Mouse (Mus musculus) CH12.LX (cell line): ENCODE data around the gene Cebpa. TPM values are rescaled to one million over a fixed set of nuclear protein-coding genes. Genes with fewer than 3 reads are reported as not detected.

Source experiments
- DNase-seq: peaks from one replicate; pipeline ENCODE4 v3.0.0-alpha.2; 2013; ENCODE audit errors: extremely low read depth
- H3K27ac ChIP-seq: 2 replicates; pipeline ENCODE4 v1.5.1; 2012; ENCODE audit warnings: low read depth, mild to moderate bottlenecking, control low read depth, moderate library complexity; ENCODE audit not compliant: insufficient read depth
- H3K27me3 ChIP-seq: replicated peaks from 2 replicates; pipeline ENCODE3; 2012; ENCODE audit warnings: inconsistent platforms
- H3K36me3 ChIP-seq, 2 experiments: replicated peaks in 1 of 2; 2 replicates each; pipeline versions ENCODE3 to v1.6.1; 2012; ENCODE audit warnings: inconsistent platforms in 1 of 2, low read length in 1 of 2, mild to moderate bottlenecking in 1 of 2, mixed read lengths in 1 of 2, moderate library complexity in 1 of 2; ENCODE audit not compliant: control insufficient read depth in 1 of 2, insufficient read depth in 1 of 2
- H3K4me1 ChIP-seq, 2 experiments: 2 replicates each; pipeline ENCODE4 v1.6.1; 2012; ENCODE audit warnings: inconsistent platforms in 1 of 2, moderate library complexity in 1 of 2; ENCODE audit not compliant: insufficient read depth in 2 of 2, control insufficient read depth in 1 of 2
- H3K4me2 ChIP-seq: 2 replicates; pipeline ENCODE4 v1.6.1; 2012; ENCODE audit warnings: low read depth, mild to moderate bottlenecking, control low read depth; ENCODE audit not compliant: poor library complexity, insufficient read depth, severe bottlenecking
- H3K4me3 ChIP-seq, 3 experiments: fragments of 150-350 bp in 1 of 3; sonication (generic) in 1 of 3; replicated peaks in 1 of 3; 2 replicates each; pipeline versions ENCODE3 to v1.5.1; 2011 to 2012; ENCODE audit warnings: low read depth in 2 of 3, low read length in 2 of 3, mild to moderate bottlenecking in 2 of 3, moderate library complexity in 2 of 3, control low read depth in 1 of 3, improper control_type of control experiment in 1 of 3, inconsistent platforms in 1 of 3, mixed read lengths in 1 of 3; ENCODE audit not compliant: poor library complexity in 1 of 3
- H3K79me2 ChIP-seq: replicated peaks from 2 replicates; pipeline ENCODE4 v1.6.1; 2012; ENCODE audit warnings: mild to moderate bottlenecking, moderate library complexity; ENCODE audit not compliant: control insufficient read depth, poor library complexity, insufficient read depth, severe bottlenecking; ENCODE audit errors: extremely low read depth
- H3K9ac ChIP-seq: 2 replicates; pipeline ENCODE4 v1.6.1; 2012; ENCODE audit warnings: low read depth, mild to moderate bottlenecking, control low read depth, moderate library complexity; ENCODE audit not compliant: insufficient read depth
- H3K9me3 ChIP-seq: replicated peaks from 2 replicates; pipeline ENCODE3; 2012; ENCODE audit warnings: low read length, inconsistent platforms, mixed read lengths
- BHLHE40 ChIP-seq: IDR thresholded peaks from 2 replicates; pipeline ENCODE4 v1.6.1; 2011; ENCODE audit warnings: mild to moderate bottlenecking, low read depth, low read length, improper control_type of control experiment
- CHD1 ChIP-seq: IDR thresholded peaks from 2 replicates; pipeline ENCODE4 v1.6.1; 2012; ENCODE audit warnings: low read depth, low read length, improper control_type of control experiment, inconsistent platforms
- CHD2 ChIP-seq: IDR thresholded peaks from 2 replicates; pipeline ENCODE4 v1.6.1; 2011; ENCODE audit warnings: low read length, improper control_type of control experiment
- CTCF ChIP-seq, 2 experiments: IDR thresholded peaks in 1 of 2; conservative IDR thresholded peaks in 1 of 2; 2 replicates each; pipeline ENCODE4 v1.5.1; 2011 to 2012; ENCODE audit warnings: low read depth in 2 of 2, low read length in 2 of 2, improper control_type of control experiment in 1 of 2, inconsistent platforms in 1 of 2, mild to moderate bottlenecking in 1 of 2, moderate library complexity in 1 of 2
- E2F4 ChIP-seq: IDR thresholded peaks from 2 replicates; pipeline ENCODE4 v1.6.1; 2011; ENCODE audit warnings: low read depth, low read length, improper control_type of control experiment; ENCODE audit not compliant: insufficient replicate concordance
- ELF1 ChIP-seq: IDR thresholded peaks from 2 replicates; pipeline ENCODE4 v1.6.1; 2014; ENCODE audit warnings: low read depth, mild to moderate bottlenecking, inconsistent platforms, low read length, improper control_type of control experiment
- EP300 ChIP-seq: IDR thresholded peaks from 2 replicates; pipeline ENCODE4 v1.6.1; 2011; ENCODE audit warnings: low read length, improper control_type of control experiment
- ETS1 ChIP-seq: conservative IDR thresholded peaks from 2 replicates; pipeline ENCODE4 v1.6.1; 2012; ENCODE audit warnings: low read depth, mild to moderate bottlenecking, inconsistent platforms, low read length, improper control_type of control experiment, moderate library complexity
- HCFC1 ChIP-seq: IDR thresholded peaks from 2 replicates; pipeline ENCODE4 v1.6.1; 2012; ENCODE audit warnings: low read depth, mild to moderate bottlenecking, inconsistent platforms, low read length, improper control_type of control experiment
- JUN ChIP-seq: IDR thresholded peaks from 2 replicates; pipeline ENCODE4 v1.6.1; 2011; ENCODE audit warnings: low read depth, mild to moderate bottlenecking, low read length, improper control_type of control experiment, moderate library complexity; ENCODE audit not compliant: insufficient read depth
- JUND ChIP-seq: conservative IDR thresholded peaks from 2 replicates; pipeline ENCODE4 v1.6.1; 2011; ENCODE audit warnings: low read depth, low read length, improper control_type of control experiment
- MAFK ChIP-seq: IDR thresholded peaks from 2 replicates; pipeline ENCODE4 v1.6.1; 2011; ENCODE audit warnings: low read length, improper control_type of control experiment; ENCODE audit not compliant: insufficient replicate concordance
- MAX ChIP-seq: IDR thresholded peaks from 2 replicates; pipeline ENCODE4 v1.6.1; 2011; ENCODE audit warnings: low read length, improper control_type of control experiment
- MAZ ChIP-seq: IDR thresholded peaks from 2 replicates; pipeline ENCODE4 v1.6.1; 2012; ENCODE audit warnings: low read depth, mild to moderate bottlenecking, inconsistent platforms, low read length, improper control_type of control experiment, moderate library complexity
- MEF2A ChIP-seq: IDR thresholded peaks from 2 replicates; pipeline ENCODE4 v1.6.1; 2014; ENCODE audit warnings: low read depth, mild to moderate bottlenecking, inconsistent platforms, low read length, improper control_type of control experiment, borderline replicate concordance
- MXI1 ChIP-seq: IDR thresholded peaks from 2 replicates; pipeline ENCODE4 v1.6.1; 2011; ENCODE audit warnings: mild to moderate bottlenecking, low read depth, low read length, improper control_type of control experiment
- NRF1 ChIP-seq: IDR thresholded peaks from 2 replicates; pipeline ENCODE4 v1.6.1; 2014; ENCODE audit warnings: low read depth, mild to moderate bottlenecking, inconsistent platforms, low read length, improper control_type of control experiment, moderate library complexity
- RAD21 ChIP-seq: IDR thresholded peaks from 2 replicates; pipeline ENCODE4 v1.6.1; 2011; ENCODE audit warnings: low read depth, mild to moderate bottlenecking, low read length, improper control_type of control experiment, moderate library complexity
- SIN3A ChIP-seq: IDR thresholded peaks from 2 replicates; pipeline ENCODE4 v1.6.1; 2012; ENCODE audit warnings: low read length, improper control_type of control experiment, inconsistent platforms
- SMC3 ChIP-seq: IDR thresholded peaks from 2 replicates; pipeline ENCODE4 v1.6.1; 2011; ENCODE audit warnings: low read depth, low read length, improper control_type of control experiment
- USF2 ChIP-seq: conservative IDR thresholded peaks from 2 replicates; pipeline ENCODE4 v1.6.1; 2011; ENCODE audit warnings: low read depth, low read length, improper control_type of control experiment
- ZC3H11A ChIP-seq: IDR thresholded peaks from 2 replicates; pipeline ENCODE4 v1.6.1; 2012; ENCODE audit warnings: low read depth, mild to moderate bottlenecking, inconsistent platforms, low read length, improper control_type of control experiment
- ZKSCAN1 ChIP-seq: IDR thresholded peaks from 2 replicates; pipeline ENCODE4 v1.6.1; 2012; ENCODE audit warnings: low read depth, inconsistent platforms, low read length, improper control_type of control experiment, borderline replicate concordance
- ZMIZ1 ChIP-seq: IDR thresholded peaks from 2 replicates; pipeline ENCODE4 v1.6.1; 2012; ENCODE audit warnings: low read depth, mild to moderate bottlenecking, inconsistent platforms, low read length, improper control_type of control experiment
- dilution Hi-C: fragments of 300-500 bp; cut with MboI; formaldehyde crosslinking; loops from 2 replicates; pipeline ENCODE4 v1.14.3; 2020; ENCODE audit warnings: low sequenced_read_pairs; ENCODE audit not compliant: extremely low pct_unique_long_range_greater_than_20kb, extremely low pct_ligation_motif_present
- in situ Hi-C: fragments of 300-500 bp; cut with MboI; formaldehyde crosslinking; loops from 3 replicates; pipeline ENCODE4 v1.14.3; 2019; ENCODE audit warnings: low sequenced_read_pairs, low pct_ligation_motif_present, low pct_unique_long_range_greater_than_20kb, mixed read lengths
- polyA plus RNA-seq: library from polyadenylated mRNA; unstranded; fragments of >175 nt; gene quantifications from 2 replicates; pipeline ENCODE4 v1.2.1, GENCODE M21; 2012; ENCODE audit warnings: low read depth; ENCODE audit not compliant: insufficient read length
- total RNA-seq, 2 experiments: library from RNA; depleted of rRNA; stranded (reverse); fragments of 300-350 nt in 1 of 2; fragments of >200 nt in 1 of 2; gene quantifications; 2 replicates each; pipeline ENCODE4 v1.2.3; 2012 to 2014

Gene Cebpa
- total RNA-seq (2012; rRNA removed) (not detected in 2 replicates), total RNA-seq (2014; rRNA removed) (not detected in 2 replicates), polyA plus RNA-seq (not detected in 2 replicates)

DNA sequence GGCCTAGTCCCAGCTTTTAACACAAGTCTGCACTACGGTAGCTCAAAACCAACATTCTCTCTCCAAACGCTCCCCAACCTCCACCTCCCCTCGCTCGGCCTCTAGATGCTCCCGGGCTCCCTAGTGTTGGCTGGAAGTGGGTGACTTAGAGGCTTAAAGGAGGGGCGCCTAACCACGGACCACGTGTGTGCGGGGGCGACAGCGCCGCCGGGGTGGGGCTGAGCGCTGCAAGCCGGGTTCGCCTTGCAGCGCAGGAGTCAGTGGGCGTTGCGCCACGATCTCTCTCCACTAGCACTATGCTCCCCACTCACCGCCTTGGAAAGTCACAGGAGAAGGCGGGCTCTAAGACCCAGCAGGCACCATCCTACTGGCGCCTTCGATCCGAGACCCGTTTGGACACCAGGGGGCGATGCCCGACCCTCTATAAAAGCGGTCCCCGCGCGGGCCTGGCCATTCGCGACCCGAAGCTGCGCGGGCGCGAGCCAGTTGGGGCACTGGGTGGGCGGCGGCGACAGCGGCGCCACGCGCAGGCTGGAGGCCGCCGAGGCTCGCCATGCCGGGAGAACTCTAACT lies at the start of gene Cebpa:
TSS of gene Cebpa (plus strand) at position 453 of the 573 bp plus-strand sequence.
- Histone ChIP-seq H3K36me3 (no peaks in the 10 kb centered on the region), H3K4me1 (no peaks in the 10 kb centered on the region), H3K4me2 (no peak within 1 kb of the TSS), H3K4me3 (no peak within 1 kb of the TSS), H3K27ac (no peak within 1 kb of the TSS), H3K9me3 (peaks cover 24% of the 10 kb centered on the region), H3K27me3 (no peaks in the 10 kb centered on the region), H3K79me2 (no peaks in the 10 kb centered on the region), H3K9ac (no peak within 1 kb of the TSS)
- no peak for DNase-seq
- in situ Hi-C loops (no loop called here), dilution Hi-C loops (no loop called here)
- TF ChIP-seq EP300 = no peak
- no peak for TF ChIP-seq BHLHE40
- TF ChIP-seq JUND = no peak
- no peak for TF ChIP-seq HCFC1
- no peak for TF ChIP-seq JUN
- TF ChIP-seq MAX = no peak
- TF ChIP-seq CHD1 = no peak
- no peak for TF ChIP-seq CHD2
- TF ChIP-seq CTCF (conservative IDR thresholded peaks at IDR 0.05 in 1 of 2, IDR thresholded peaks at IDR 0.05 in 1 of 2; ENCODE audit: low read depth in 2 of 2, low read length in 2 of 2) = no peak
- no peak for TF ChIP-seq SIN3A
- TF ChIP-seq MEF2A = no peak
- no peak for TF ChIP-seq SMC3
- no peak for TF ChIP-seq USF2
- no peak for TF ChIP-seq ETS1

DNA sequence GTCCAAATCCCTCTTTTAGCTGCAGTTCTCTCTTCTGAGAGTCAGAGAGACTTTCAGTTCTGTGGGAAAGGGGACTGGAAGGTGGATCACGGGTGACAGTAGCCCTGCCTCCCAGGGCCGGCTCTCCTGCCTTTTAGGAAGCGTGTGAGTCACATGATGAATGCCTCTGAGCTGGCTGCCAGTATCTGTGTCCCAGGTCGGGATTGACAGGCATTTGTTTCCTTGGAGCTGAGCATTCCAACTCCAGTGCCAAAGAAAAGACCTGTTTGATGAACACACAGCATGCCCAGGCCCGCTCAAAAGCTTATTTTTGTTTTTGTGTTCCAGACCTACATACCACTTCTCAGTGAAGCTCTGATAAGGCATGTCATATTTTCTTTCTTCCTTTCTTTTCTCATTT lies 42.4 kb upstream of the Cebpa start:
- dilution Hi-C loops (no loop called here), in situ Hi-C loops (no loop called here)
- H3K4me1 ChIP-seq = no peaks in the 10 kb centered on the region
- no peaks in the 10 kb centered on the region for H3K79me2 ChIP-seq
- no peaks in the 10 kb centered on the region for H3K36me3 ChIP-seq
- TF ChIP-seq ELF1 (no peak), ZKSCAN1 (no peak), NRF1 (no peak), E2F4 (no peak), USF2 (no peak), ZC3H11A (no peak), MAFK (no peak), RAD21 (no peak), SIN3A (no peak), MXI1 (no peak), ZMIZ1 (no peak), CTCF (conservative IDR thresholded peaks at IDR 0.05 in 1 of 2, IDR thresholded peaks at IDR 0.05 in 1 of 2; ENCODE audit: low read depth in 2 of 2, low read length in 2 of 2) (no peak), JUN (no peak), MAZ (no peak)
- DNase-seq = no peak
- no peaks in the 10 kb centered on the region for H3K9me3 ChIP-seq
- H3K4me2 ChIP-seq = no peak overlapping the region
- H3K9ac ChIP-seq = no peak overlapping the region
- H3K27ac ChIP-seq = no peak overlapping the region
- no peaks in the 10 kb centered on the region for H3K27me3 ChIP-seq
- H3K4me3 ChIP-seq = no peak overlapping the region
